Mouse (Mus musculus) frontal cortex, postnatal 10 days (tissue): ENCODE measurements at regions not wholly inside any gene's neighbourhood (a gene's known extent, or its start where the extent isn't known, plus 50 kb on each side); places are given as distances from the start of the nearest gene placed in this dataset.

ENCODE experiments used
- DNase-seq, 2 experiments: peaks; one replicate each; pipeline ENCODE4 v3.0.0; 2022; ENCODE audit warnings: low spot score in 2 of 2, mixed read lengths in 1 of 2

GRCm38 (mm10) chr5:83091483-83091882, 263.5 kb downstream of the Tecrl start:
- no peak for DNase-seq

- peak in 1 of 2 experiments; percentile 4 for DNase-seq
Observed at GRCm38 (mm10) chr5:83054819-83055218, 300.2 kb downstream of the Tecrl start.

- DNase-seq, result no peak
Observed at GRCm38 (mm10) chr5:83047214-83047613, 307.8 kb downstream of the Tecrl start.

- DNase-seq, result no peak
Observed at GRCm38 (mm10) chr5:83029703-83030102, 325.3 kb downstream of the Tecrl start.

- no peak for DNase-seq
Observed at GRCm38 (mm10) chr5:83006038-83006437, 349.0 kb downstream of the Tecrl start.

GRCm38 (mm10) chr5:82989056-82989455, 365.9 kb downstream of the Tecrl start:
- DNase-seq, result no peak

- DNase-seq, result no peak
Observed at GRCm38 (mm10) chr5:82969315-82969714, 385.7 kb downstream of the Tecrl start.

- no peak for DNase-seq
Observed at GRCm38 (mm10) chr5:82966824-82967223, 388.2 kb downstream of the Tecrl start.

GRCm38 (mm10) chr5:82966180-82966579, 388.8 kb downstream of the Tecrl start:
- DNase-seq, result no peak

GRCm38 (mm10) chr5:82964513-82964912, 390.5 kb downstream of the Tecrl start:
- DNase-seq, result no peak

- no peak for DNase-seq
Observed at GRCm38 (mm10) chr5:82956012-82956411, 399.0 kb downstream of the Tecrl start.

- no peak for DNase-seq
Observed at GRCm38 (mm10) chr5:82947060-82947459, 407.9 kb downstream of the Tecrl start.

- DNase-seq, result no peak
Observed at GRCm38 (mm10) chr5:82939786-82940185, 415.2 kb downstream of the Tecrl start.

- DNase-seq, result peak; percentile 14 to 27
Observed at GRCm38 (mm10) chr5:82899347-82899746, 455.6 kb downstream of the Tecrl start.

GRCm38 (mm10) chr5:82898912-82899311, 456.1 kb downstream of the Tecrl start:
- DNase-seq, result no peak

- peak in 1 of 2 experiments; percentile 8 for DNase-seq
Observed at GRCm38 (mm10) chr5:82898389-82898788, 456.6 kb downstream of the Tecrl start.

GRCm38 (mm10) chr5:82869264-82869663, 485.7 kb downstream of the Tecrl start:
- DNase-seq, result no peak

- no peak for DNase-seq
Observed at GRCm38 (mm10) chr5:82864347-82864746, 490.6 kb downstream of the Tecrl start.

- DNase-seq, result no peak
Observed at GRCm38 (mm10) chr5:82825327-82825726, 529.7 kb downstream of the Tecrl start.

- DNase-seq, result no peak
Observed at GRCm38 (mm10) chr5:82793197-82793596, 561.8 kb downstream of the Tecrl start.
